Mouse (Mus musculus) olfactory bulb, adult 2 months (tissue): Measurements from ENCODE around the gene Padi6.

Experiments used
- CTCF ChIP-seq: fragments of 200-500 bp; IDR thresholded peaks from 2 replicates; pipeline ENCODE4 v1.5.1; 2012; ENCODE audit warnings: low read depth, mild to moderate bottlenecking, low read length, moderate library complexity; ENCODE audit not compliant: insufficient read depth
- POLR2A ChIP-seq: fragments of 200-500 bp; IDR thresholded peaks from 2 replicates; pipeline ENCODE4 v1.6.1; 2012; ENCODE audit warnings: mild to moderate bottlenecking, low read depth, low read length, moderate library complexity; ENCODE audit not compliant: insufficient read depth

DNA sequence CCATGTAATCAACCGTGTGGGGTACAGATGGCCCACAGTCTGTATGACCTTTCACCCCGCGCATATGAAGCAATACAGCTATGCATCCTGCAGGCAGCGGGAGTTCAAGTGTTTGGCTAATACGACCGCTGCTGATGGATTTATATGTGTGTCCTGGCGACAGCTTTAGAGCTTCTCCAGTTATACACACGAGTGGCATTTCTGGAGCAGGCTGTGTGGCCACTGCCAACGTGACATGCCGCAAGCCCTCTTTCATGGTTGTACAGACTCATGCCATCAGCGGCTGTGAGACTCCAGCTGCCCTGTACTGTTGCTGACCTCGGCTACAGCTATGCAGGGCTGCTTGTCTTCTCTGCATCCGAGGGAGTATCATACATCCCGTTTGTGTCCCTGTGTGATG is 38.1 kb upstream of the Padi6 start:
- TF ChIP-seq CTCF = no peak
- TF ChIP-seq POLR2A = no peak
